Mouse (Mus musculus): Measurements from ENCODE around the gene Gm44502. TPM values are rescaled to one million over a fixed set of nuclear protein-coding genes. Genes with fewer than 3 reads are reported as not detected.
A peak's percentile ranks its signal among the peaks of the same experiment; 100 is the strongest.

Gm44502 gene
- polyA plus RNA-seq, 1 experiment, result 0.11 TPM

DNA sequence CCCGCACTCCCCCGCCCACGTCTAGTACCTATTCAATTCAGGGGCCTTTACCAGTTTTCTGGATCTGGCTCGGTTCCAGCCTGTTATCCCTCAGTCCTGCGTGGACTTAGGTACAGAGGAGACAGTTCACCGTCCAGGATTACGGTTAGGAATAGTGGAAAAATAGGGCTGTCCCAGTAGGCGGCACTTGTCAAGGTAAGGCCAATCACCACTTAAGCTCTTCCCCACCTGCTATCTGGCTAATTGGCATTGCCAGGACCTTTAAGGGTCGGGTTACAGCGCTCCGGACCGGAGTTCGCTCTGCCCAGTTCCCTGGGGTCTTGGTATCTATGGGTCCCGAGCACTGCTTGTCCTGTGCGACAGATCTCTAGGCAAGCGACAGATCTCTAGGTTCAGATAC is 52.5 kb downstream of the Gm44502 start, which contains the start of gene Tymp:
TSS of gene Tymp (minus strand) at position 83 of the 400 bp plus-strand sequence.
- Histone ChIP-seq H3ac (ENCODE audit: control insufficient read depth, insufficient read length) (no peak within 1 kb of the TSS), H3K4me3 (no peak within 1 kb of the TSS), H3K79me2 (ENCODE audit: control insufficient read depth, insufficient read depth) (no peaks in the 10 kb centered on the region), H3K27me3 (ENCODE audit: control insufficient read depth, insufficient read depth, insufficient read length) (peaks cover 34% of the 10 kb centered on the region), H3K4me2 (ENCODE audit: low read depth) (no peak within 1 kb of the TSS), H3K36me3 (ENCODE audit: control insufficient read depth, insufficient read depth) (peaks cover 1% of the 10 kb centered on the region)
- TF ChIP-seq SRF (IDR thresholded peaks at IDR 0.05; ENCODE audit: control insufficient read depth, insufficient read length, low read depth), result no peak
- TF ChIP-seq POLR2AphosphoS2 (IDR thresholded peaks at IDR 0.05; ENCODE audit: insufficient read length, low read depth), result no peak
- TF ChIP-seq MYOG (IDR thresholded peaks at IDR 0.05; ENCODE audit: control insufficient read depth in 1 of 3, insufficient read depth in 1 of 3, insufficient read length in 2 of 3, low read depth in 2 of 3), result no peak
- TF ChIP-seq USF1 (IDR thresholded peaks at IDR 0.05; ENCODE audit: low read depth), result no peak
- no peak for TF ChIP-seq E2F4 (IDR thresholded peaks at IDR 0.05; ENCODE audit: insufficient read depth)
- TF ChIP-seq REST (IDR thresholded peaks at IDR 0.05; ENCODE audit: insufficient read depth, insufficient read length), result no peak
- no peak for TF ChIP-seq TCF3 (IDR thresholded peaks at IDR 0.05; ENCODE audit: insufficient read length, low read depth)
- no peak for TF ChIP-seq MYOD1 (IDR thresholded peaks at IDR 0.05; ENCODE audit: control insufficient read depth in 1 of 3, insufficient read length in 2 of 3, low read depth in 2 of 3)
- TF ChIP-seq TCF12 (IDR thresholded peaks at IDR 0.05; ENCODE audit: insufficient read depth, poor library complexity, severe bottlenecking), result no peak
- TF ChIP-seq CEBPB (IDR thresholded peaks at IDR 0.05; ENCODE audit: insufficient read depth, poor library complexity, severe bottlenecking), result no peak
- no peak for TF ChIP-seq POLR2A (IDR thresholded peaks at IDR 0.05; ENCODE audit: insufficient read length, low read depth)
- TF ChIP-seq MAX (IDR thresholded peaks at IDR 0.05; ENCODE audit: low read depth), result no peak

DNA sequence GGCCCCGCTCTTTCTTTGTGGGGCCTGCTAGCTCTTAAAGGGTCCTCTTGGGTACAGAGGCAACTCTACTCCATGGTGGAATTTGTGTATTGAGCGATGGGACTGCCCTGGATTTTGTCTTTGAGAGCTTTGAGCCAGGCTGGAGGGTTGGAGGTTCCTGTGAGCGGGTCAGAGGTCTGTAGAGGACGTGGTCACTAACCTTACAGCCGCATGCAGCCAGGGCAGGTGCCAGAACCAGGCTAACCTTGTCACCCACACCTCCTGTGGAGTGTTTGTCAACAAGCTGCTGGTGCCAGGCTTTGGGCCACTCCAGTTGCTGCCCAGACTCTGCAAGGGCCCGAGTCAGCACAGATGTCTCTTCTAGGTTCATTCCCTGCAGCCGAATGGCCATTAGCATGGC is 53.5 kb downstream of the Gm44502 start:
- no peaks in the 10 kb centered on the region for H3K79me2 ChIP-seq (ENCODE audit: control insufficient read depth, insufficient read depth)
- no peak for TF ChIP-seq MYOD1 (IDR thresholded peaks at IDR 0.05; ENCODE audit: control insufficient read depth in 1 of 3, insufficient read length in 2 of 3, low read depth in 2 of 3)
- no peak for TF ChIP-seq MAX (IDR thresholded peaks at IDR 0.05; ENCODE audit: low read depth)
- no peak for TF ChIP-seq REST (IDR thresholded peaks at IDR 0.05; ENCODE audit: insufficient read depth, insufficient read length)
- no peak for TF ChIP-seq TCF12 (IDR thresholded peaks at IDR 0.05; ENCODE audit: insufficient read depth, poor library complexity, severe bottlenecking)
- no peak for TF ChIP-seq SRF (IDR thresholded peaks at IDR 0.05; ENCODE audit: control insufficient read depth, insufficient read length, low read depth)
- TF ChIP-seq POLR2AphosphoS2 (IDR thresholded peaks at IDR 0.05; ENCODE audit: insufficient read length, low read depth), result no peak
- TF ChIP-seq POLR2A (IDR thresholded peaks at IDR 0.05; ENCODE audit: insufficient read length, low read depth), result no peak
- TF ChIP-seq TCF3 (IDR thresholded peaks at IDR 0.05; ENCODE audit: insufficient read length, low read depth), result no peak
- TF ChIP-seq USF1 (IDR thresholded peaks at IDR 0.05; ENCODE audit: low read depth), result no peak
- no peak for TF ChIP-seq MYOG (IDR thresholded peaks at IDR 0.05; ENCODE audit: control insufficient read depth in 1 of 3, insufficient read depth in 1 of 3, insufficient read length in 2 of 3, low read depth in 2 of 3)
- no peak for TF ChIP-seq E2F4 (IDR thresholded peaks at IDR 0.05; ENCODE audit: insufficient read depth)
- no peak for TF ChIP-seq CEBPB (IDR thresholded peaks at IDR 0.05; ENCODE audit: insufficient read depth, poor library complexity, severe bottlenecking)
- H3ac ChIP-seq (ENCODE audit: control insufficient read depth, insufficient read length), result no peak overlapping the region
- H3K4me2 ChIP-seq (ENCODE audit: low read depth), result no peak overlapping the region
- H3K4me3 ChIP-seq, result no peak overlapping the region
- peaks cover 10% of the 10 kb centered on the region for H3K36me3 ChIP-seq (ENCODE audit: control insufficient read depth, insufficient read depth)
- H3K27me3 ChIP-seq (ENCODE audit: control insufficient read depth, insufficient read depth, insufficient read length), result peaks cover 34% of the 10 kb centered on the region

DNA sequence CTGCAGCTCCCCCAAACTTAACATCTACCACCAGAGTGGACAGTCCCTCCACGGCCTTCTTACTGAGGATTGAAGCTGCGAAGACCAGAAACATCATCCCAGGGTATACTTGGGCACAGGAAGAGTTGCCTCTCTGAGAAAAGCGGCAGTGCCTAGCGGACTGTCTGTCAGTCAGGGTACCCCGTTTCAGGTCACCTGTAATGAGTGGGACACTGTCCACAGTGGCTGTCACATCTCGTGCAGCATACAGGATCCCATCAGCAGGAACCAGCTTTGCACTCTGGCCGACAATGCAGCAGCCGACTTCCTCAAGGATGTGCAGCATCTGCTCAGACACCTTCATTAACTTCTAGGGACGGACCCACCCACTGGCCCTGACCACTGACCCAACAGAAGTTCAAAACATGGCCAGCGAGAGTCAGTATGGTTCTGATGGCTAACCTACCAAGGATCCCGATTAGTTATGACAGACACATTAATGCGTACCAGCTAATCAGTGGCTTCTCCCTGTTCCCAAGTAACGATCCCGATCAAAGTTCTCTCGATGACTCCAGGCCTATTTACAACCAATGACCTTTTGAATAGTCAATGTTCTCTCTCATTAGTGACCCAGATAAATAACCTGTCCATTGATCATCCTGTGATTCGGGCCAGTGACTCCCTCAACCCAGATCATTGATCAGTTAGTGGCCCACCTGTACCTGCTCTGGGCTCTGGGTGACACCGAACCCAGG is 54.5 kb downstream of the Gm44502 start:
- Histone ChIP-seq H3K36me3 (ENCODE audit: control insufficient read depth, insufficient read depth) (peaks cover 19% of the 10 kb centered on the region), H3K4me3 (peak overlapping the region; percentile 44), H3K27me3 (ENCODE audit: control insufficient read depth, insufficient read depth, insufficient read length) (peaks cover 34% of the 10 kb centered on the region), H3K4me2 (ENCODE audit: low read depth) (no peak overlapping the region), H3ac (ENCODE audit: control insufficient read depth, insufficient read length) (no peak overlapping the region), H3K79me2 (ENCODE audit: control insufficient read depth, insufficient read depth) (no peaks in the 10 kb centered on the region)
- no peak for TF ChIP-seq TCF3 (IDR thresholded peaks at IDR 0.05; ENCODE audit: insufficient read length, low read depth)
- no peak for TF ChIP-seq E2F4 (IDR thresholded peaks at IDR 0.05; ENCODE audit: insufficient read depth)
- no peak for TF ChIP-seq MYOD1 (IDR thresholded peaks at IDR 0.05; ENCODE audit: control insufficient read depth in 1 of 3, insufficient read length in 2 of 3, low read depth in 2 of 3)
- TF ChIP-seq USF1 (IDR thresholded peaks at IDR 0.05; ENCODE audit: low read depth), result no peak
- no peak for TF ChIP-seq POLR2AphosphoS2 (IDR thresholded peaks at IDR 0.05; ENCODE audit: insufficient read length, low read depth)
- no peak for TF ChIP-seq POLR2A (IDR thresholded peaks at IDR 0.05; ENCODE audit: insufficient read length, low read depth)
- TF ChIP-seq TCF12 (IDR thresholded peaks at IDR 0.05; ENCODE audit: insufficient read depth, poor library complexity, severe bottlenecking), result no peak
- TF ChIP-seq MAX (IDR thresholded peaks at IDR 0.05; ENCODE audit: low read depth), result no peak
- TF ChIP-seq REST (IDR thresholded peaks at IDR 0.05; ENCODE audit: insufficient read depth, insufficient read length), result no peak
- TF ChIP-seq SRF (IDR thresholded peaks at IDR 0.05; ENCODE audit: control insufficient read depth, insufficient read length, low read depth), result no peak

DNA sequence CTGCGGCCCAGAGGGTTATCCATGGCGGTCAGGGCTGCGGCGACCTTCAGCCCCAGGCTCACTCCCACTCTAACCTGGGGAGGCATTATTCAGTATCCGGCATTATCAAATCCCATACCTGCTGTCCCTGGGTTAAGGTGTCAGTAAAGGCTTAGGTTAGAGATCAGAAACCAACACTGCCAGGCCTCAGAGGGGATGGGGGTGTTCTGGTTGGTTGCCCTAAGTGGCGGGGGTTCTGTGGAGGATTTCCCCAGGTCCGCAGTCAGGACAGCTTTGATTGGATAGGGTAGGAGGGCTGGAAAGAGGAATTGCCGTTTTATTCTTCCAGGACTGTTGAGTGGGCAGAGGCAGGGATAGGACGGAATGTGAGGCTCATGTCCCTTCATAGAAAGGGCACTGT is 55.2 kb downstream of the Gm44502 start:
- Histone ChIP-seq H3K79me2 (ENCODE audit: control insufficient read depth, insufficient read depth) (no peaks in the 10 kb centered on the region), H3K4me3 (peak overlapping the region; percentile 44), H3ac (ENCODE audit: control insufficient read depth, insufficient read length) (peak overlapping the region; percentile 34), H3K27me3 (ENCODE audit: control insufficient read depth, insufficient read depth, insufficient read length) (peaks cover 31% of the 10 kb centered on the region), H3K4me2 (ENCODE audit: low read depth) (peak overlapping the region; percentile 83), H3K36me3 (ENCODE audit: control insufficient read depth, insufficient read depth) (peaks cover 24% of the 10 kb centered on the region)
- no peak for TF ChIP-seq TCF3 (IDR thresholded peaks at IDR 0.05; ENCODE audit: insufficient read length, low read depth)
- no peak for TF ChIP-seq REST (IDR thresholded peaks at IDR 0.05; ENCODE audit: insufficient read depth, insufficient read length)
- no peak for TF ChIP-seq MYOG (IDR thresholded peaks at IDR 0.05; ENCODE audit: control insufficient read depth in 1 of 3, insufficient read depth in 1 of 3, insufficient read length in 2 of 3, low read depth in 2 of 3)
- no peak for TF ChIP-seq USF1 (IDR thresholded peaks at IDR 0.05; ENCODE audit: low read depth)
- TF ChIP-seq CEBPB (IDR thresholded peaks at IDR 0.05; ENCODE audit: insufficient read depth, poor library complexity, severe bottlenecking), result no peak
- TF ChIP-seq POLR2A (IDR thresholded peaks at IDR 0.05; ENCODE audit: insufficient read length, low read depth), result no peak
- no peak for TF ChIP-seq E2F4 (IDR thresholded peaks at IDR 0.05; ENCODE audit: insufficient read depth)
- TF ChIP-seq SRF (IDR thresholded peaks at IDR 0.05; ENCODE audit: control insufficient read depth, insufficient read length, low read depth), result no peak
- TF ChIP-seq MAX (IDR thresholded peaks at IDR 0.05; ENCODE audit: low read depth), result no peak
